Mouse (Mus musculus): ENCODE measurements around the gene Cdr2. TPM values are rescaled to one million over a fixed set of nuclear protein-coding genes. Genes with fewer than 3 reads are reported as not detected.
"Not testable (repeated sequence)": the region's sequence is repeated elsewhere in the genome, so short reads cannot be mapped to it uniquely, and the experiment has no call there.

Gene Cdr2
- polyA plus RNA-seq, 1 experiment from 2014 or later: 16.5 TPM

DNA sequence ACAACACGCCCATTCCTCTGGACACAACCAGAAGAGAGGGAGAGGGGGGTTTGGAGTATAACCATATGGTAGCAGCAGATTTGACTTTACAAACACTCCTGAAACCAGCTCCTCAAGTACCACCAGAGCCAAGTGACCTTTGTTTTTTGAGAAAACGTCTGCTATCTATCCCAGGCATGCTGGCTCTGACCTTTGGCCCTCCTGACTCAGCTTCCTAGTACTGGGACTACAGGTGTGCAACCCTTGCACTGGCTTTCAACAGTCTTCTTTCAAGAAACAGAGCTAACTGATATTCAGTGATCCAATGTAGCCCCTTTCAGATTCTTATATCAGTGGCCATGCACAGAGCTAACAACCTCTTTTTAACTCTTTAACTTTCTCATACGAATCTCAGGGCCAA is 20.2 kb downstream of the Cdr2 start:
- peaks cover 31% of the 10 kb centered on the region for H3K36me3 ChIP-seq
- H3K27ac ChIP-seq (replicated peaks): no peak overlapping the region
- no peak for ATAC-seq (ENCODE audit: low FRiP score, low read depth)
- no peaks in the 10 kb centered on the region for H3K27me3 ChIP-seq
- WGBS: 73% methylated on average over 3 of the region's 3 CpGs
- H3K9ac ChIP-seq: no peak overlapping the region
- no peaks in the 10 kb centered on the region for H3K9me3 ChIP-seq
- H3K4me3 ChIP-seq: no peak overlapping the region
- no peaks in the 10 kb centered on the region for H3K4me1 ChIP-seq (replicated peaks)
- H3K4me2 ChIP-seq: no peak overlapping the region

DNA sequence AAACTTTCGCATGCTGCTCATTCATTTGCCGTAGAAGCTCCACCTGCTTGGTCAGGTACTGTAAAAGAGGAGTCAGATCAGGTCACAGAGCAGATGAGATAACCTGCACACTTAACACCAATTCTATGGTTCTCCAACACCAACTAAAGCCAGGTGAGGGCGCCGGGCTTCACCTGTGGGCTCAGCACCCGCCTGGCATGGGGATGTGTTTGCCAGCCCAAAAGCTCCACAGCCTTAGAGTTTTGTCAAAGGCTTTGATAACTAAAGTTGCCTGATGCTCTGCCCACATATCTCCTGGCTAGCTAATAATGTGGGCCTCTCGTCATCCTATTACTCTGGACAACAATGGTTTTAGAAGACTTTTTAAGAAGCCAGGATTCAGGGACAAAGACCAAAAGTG is 21.5 kb downstream of the Cdr2 start:
- Histone ChIP-seq H3K27ac (replicated peaks) (no peak overlapping the region), H3K36me3 (peaks cover 41% of the 10 kb centered on the region), H3K9me3 (no peaks in the 10 kb centered on the region), H3K27me3 (no peaks in the 10 kb centered on the region), H3K4me2 (no peak overlapping the region), H3K9ac (no peak overlapping the region), H3K4me1 (replicated peaks) (no peaks in the 10 kb centered on the region), H3K4me3 (no peak overlapping the region)
- 92% methylated on average over 6 of the region's 6 CpGs for WGBS
- ATAC-seq (ENCODE audit: low FRiP score, low read depth): no peak

GRCm38 (mm10) chr7:120960116-120960515 is 22.0 kb downstream of the Cdr2 start:
- no peak overlapping the region for H3K9ac ChIP-seq
- no peaks in the 10 kb centered on the region for H3K4me1 ChIP-seq (replicated peaks)
- no peak for ATAC-seq (ENCODE audit: low FRiP score, low read depth)
- 77% methylated on average over 2 of the region's 2 CpGs for WGBS
- H3K9me3 ChIP-seq: no peaks in the 10 kb centered on the region
- H3K4me3 ChIP-seq: no peak overlapping the region
- no peaks in the 10 kb centered on the region for H3K27me3 ChIP-seq
- no peak overlapping the region for H3K27ac ChIP-seq (replicated peaks)
- H3K4me2 ChIP-seq: no peak overlapping the region
- H3K36me3 ChIP-seq: peaks cover 41% of the 10 kb centered on the region

DNA sequence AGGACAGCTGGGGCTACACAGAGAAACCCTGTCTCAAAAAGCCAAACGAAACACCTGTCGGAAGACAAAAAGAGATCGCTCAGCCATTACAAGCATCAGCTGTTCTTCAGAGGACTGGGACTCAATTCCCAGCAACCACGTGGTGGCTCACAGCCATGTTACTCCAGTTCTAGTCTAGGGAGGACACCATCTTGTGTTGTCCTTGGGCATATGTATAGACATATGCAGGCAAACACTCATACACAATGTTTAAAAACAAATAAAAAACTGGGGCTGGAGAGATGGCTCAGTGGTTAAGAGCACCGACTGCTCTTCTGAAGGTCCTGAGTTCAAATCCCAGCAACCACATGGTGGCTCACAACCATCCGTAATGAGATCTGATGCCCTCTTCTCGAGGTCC is 28.5 kb downstream of the Cdr2 start:
- H3K36me3 ChIP-seq: peaks cover 49% of the 10 kb centered on the region
- 81% methylated on average over 7 of the region's 7 CpGs for WGBS
- not testable (repeated sequence) for H3K27ac ChIP-seq (replicated peaks); H3K4me1 ChIP-seq (replicated peaks); H3K4me2 ChIP-seq; H3K4me3 ChIP-seq; ATAC-seq (ENCODE audit: low FRiP score, low read depth); H3K9me3 ChIP-seq; H3K9ac ChIP-seq; H3K27me3 ChIP-seq

GRCm38 (mm10) chr7:120943936-120944509 is 38.1 kb downstream of the Cdr2 start:
- peaks cover 57% of the 10 kb centered on the region for H3K36me3 ChIP-seq
- ATAC-seq (ENCODE audit: low FRiP score, low read depth): no peak
- H3K4me2 ChIP-seq: no peak overlapping the region
- H3K27ac ChIP-seq (replicated peaks): no peak overlapping the region
- no peak overlapping the region for H3K4me3 ChIP-seq
- H3K27me3 ChIP-seq: no peaks in the 10 kb centered on the region
- H3K4me1 ChIP-seq (replicated peaks): no peaks in the 10 kb centered on the region
- no peak overlapping the region for H3K9ac ChIP-seq
- WGBS: 67% methylated on average over 7 of the region's 8 CpGs
- no peaks in the 10 kb centered on the region for H3K9me3 ChIP-seq

GRCm38 (mm10) chr7:120942506-120942905 is 39.6 kb downstream of the Cdr2 start:
- Histone ChIP-seq H3K27me3 (no peaks in the 10 kb centered on the region), H3K9me3 (no peaks in the 10 kb centered on the region), H3K4me1 (replicated peaks) (no peaks in the 10 kb centered on the region), H3K4me3 (no peak overlapping the region), H3K36me3 (peaks cover 65% of the 10 kb centered on the region), H3K27ac (replicated peaks) (no peak overlapping the region), H3K9ac (no peak overlapping the region), H3K4me2 (no peak overlapping the region)
- no peak for ATAC-seq (ENCODE audit: low FRiP score, low read depth)
- WGBS: 79% methylated on average over 1 of the region's 1 CpGs

DNA sequence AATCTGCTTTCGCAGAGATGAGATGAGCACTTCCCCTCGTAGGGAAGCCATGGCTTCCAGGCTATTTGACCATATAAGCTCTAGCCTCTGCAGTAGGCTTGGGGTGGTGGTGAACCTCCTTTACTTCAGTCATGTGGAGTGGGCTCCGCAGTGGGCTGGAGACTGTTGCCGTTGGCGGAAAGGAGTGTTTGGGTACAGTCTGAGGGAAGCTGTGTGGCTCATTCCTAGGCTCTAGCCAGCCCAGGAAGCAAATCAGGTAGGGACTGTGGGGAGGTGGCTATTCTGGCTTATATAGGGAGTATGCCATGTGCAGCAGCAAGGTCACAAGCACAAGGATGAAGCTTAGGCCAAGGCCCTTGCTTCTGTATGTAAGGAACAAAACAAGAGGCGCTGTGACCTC is 40.9 kb downstream of the Cdr2 start:
- peaks cover 68% of the 10 kb centered on the region for H3K36me3 ChIP-seq
- H3K4me3 ChIP-seq: no peak overlapping the region
- no peaks in the 10 kb centered on the region for H3K9me3 ChIP-seq
- H3K27me3 ChIP-seq: no peaks in the 10 kb centered on the region
- H3K9ac ChIP-seq: no peak overlapping the region
- no peak overlapping the region for H3K4me2 ChIP-seq
- WGBS: 94% methylated on average over 6 of the region's 6 CpGs
- H3K4me1 ChIP-seq (replicated peaks): no peaks in the 10 kb centered on the region
- ATAC-seq (ENCODE audit: low FRiP score, low read depth): no peak
- no peak overlapping the region for H3K27ac ChIP-seq (replicated peaks)

DNA sequence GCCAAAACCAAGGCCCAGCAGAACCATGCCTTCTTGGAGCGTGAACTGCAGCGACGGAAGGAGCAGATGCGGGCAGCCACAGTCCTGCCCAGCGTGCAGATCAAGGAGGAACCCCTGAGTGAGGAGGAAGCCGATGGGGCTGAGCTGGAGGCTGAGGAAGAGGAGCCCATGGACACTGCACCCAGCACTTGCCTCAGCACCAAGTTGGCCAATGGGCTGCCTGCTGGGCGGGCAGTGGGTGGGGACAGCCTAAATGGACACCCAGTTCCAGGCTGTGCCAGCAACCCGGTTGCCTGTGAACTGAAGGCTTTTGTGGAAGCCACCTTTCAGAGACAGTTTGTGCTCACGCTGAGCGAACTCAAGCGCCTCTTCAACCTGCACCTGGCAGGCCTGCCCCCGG is 41.8 kb downstream of the Cdr2 start:
- no peak overlapping the region for H3K4me3 ChIP-seq
- H3K27ac ChIP-seq (replicated peaks): no peak overlapping the region
- H3K4me1 ChIP-seq (replicated peaks): no peaks in the 10 kb centered on the region
- no peak for ATAC-seq (ENCODE audit: low FRiP score, low read depth)
- H3K9me3 ChIP-seq: no peaks in the 10 kb centered on the region
- 95% methylated on average over 12 of the region's 12 CpGs for whole genome bisulfite sequencing
- H3K9ac ChIP-seq: no peak overlapping the region
- H3K4me2 ChIP-seq: no peak overlapping the region
- no peaks in the 10 kb centered on the region for H3K27me3 ChIP-seq
- peaks cover 73% of the 10 kb centered on the region for H3K36me3 ChIP-seq

GRCm38 (mm10) chr7:120938206-120938605 is 43.9 kb downstream of the Cdr2 start:
- 79% methylated on average over 9 of the region's 9 CpGs for WGBS
- H3K9ac ChIP-seq: no peak overlapping the region
- ATAC-seq (ENCODE audit: low FRiP score, low read depth): peak; percentile 24; the same call in 1 of the 2 replicates
- H3K27ac ChIP-seq (replicated peaks): no peak overlapping the region
- no peaks in the 10 kb centered on the region for H3K27me3 ChIP-seq
- H3K4me3 ChIP-seq: no peak overlapping the region
- no peak overlapping the region for H3K4me2 ChIP-seq
- no peaks in the 10 kb centered on the region for H3K4me1 ChIP-seq (replicated peaks)
- H3K36me3 ChIP-seq: peaks cover 73% of the 10 kb centered on the region
- no peaks in the 10 kb centered on the region for H3K9me3 ChIP-seq

GRCm38 (mm10) chr7:120936522-120936921 is 45.6 kb downstream of the Cdr2 start:
- Histone ChIP-seq H3K36me3 (peaks cover 75% of the 10 kb centered on the region), H3K4me3 (no peak overlapping the region), H3K4me2 (no peak overlapping the region), H3K27ac (replicated peaks) (no peak overlapping the region), H3K27me3 (no peaks in the 10 kb centered on the region), H3K9me3 (no peaks in the 10 kb centered on the region), H3K4me1 (replicated peaks) (no peaks in the 10 kb centered on the region), H3K9ac (no peak overlapping the region)
- 89% methylated on average over 4 of the region's 4 CpGs for WGBS
- ATAC-seq (ENCODE audit: low FRiP score, low read depth): no peak

GRCm38 (mm10) chr7:120934716-120935115 is 47.4 kb downstream of the Cdr2 start:
- ATAC-seq (ENCODE audit: low FRiP score, low read depth): no peak
- Histone ChIP-seq H3K4me1 (replicated peaks) (no peaks in the 10 kb centered on the region), H3K4me2 (no peak overlapping the region), H3K27ac (replicated peaks) (no peak overlapping the region), H3K9me3 (no peaks in the 10 kb centered on the region), H3K4me3 (no peak overlapping the region), H3K27me3 (no peaks in the 10 kb centered on the region), H3K9ac (no peak overlapping the region), H3K36me3 (peaks cover 68% of the 10 kb centered on the region)
- 36% methylated on average over 5 of the region's 5 CpGs for WGBS

- 87% methylated on average over 5 of the region's 5 CpGs for WGBS
- peaks cover 73% of the 10 kb centered on the region for H3K36me3 ChIP-seq
These were observed 48.4 kb downstream of the Cdr2 start for GRCm38 (mm10) chr7:120933680-120934195.

GRCm38 (mm10) chr7:120933110-120933509 is 49.0 kb downstream of the Cdr2 start:
- peaks cover 73% of the 10 kb centered on the region for H3K36me3 ChIP-seq
- 93% methylated on average over 7 of the region's 7 CpGs for WGBS
- no peak for ATAC-seq (ENCODE audit: low FRiP score, low read depth)

More at GRCm38 (mm10) chr7:120933680-120934195, 48.4 kb downstream of the Cdr2 start:
- Histone ChIP-seq H3K4me2 (no peak overlapping the region), H3K27me3 (no peaks in the 10 kb centered on the region), H3K27ac (replicated peaks) (no peak overlapping the region), H3K9ac (no peak overlapping the region), H3K4me1 (replicated peaks) (no peaks in the 10 kb centered on the region), H3K9me3 (no peaks in the 10 kb centered on the region), H3K4me3 (no peak overlapping the region)
- ATAC-seq (ENCODE audit: low FRiP score, low read depth): no peak

More at GRCm38 (mm10) chr7:120933110-120933509, 49.0 kb downstream of the Cdr2 start:
- no peaks in the 10 kb centered on the region for H3K9me3 ChIP-seq
- no peak overlapping the region for H3K4me2 ChIP-seq
- no peaks in the 10 kb centered on the region for H3K4me1 ChIP-seq (replicated peaks)
- H3K4me3 ChIP-seq: no peak overlapping the region
- H3K27ac ChIP-seq (replicated peaks): no peak overlapping the region
- no peak overlapping the region for H3K9ac ChIP-seq
- no peaks in the 10 kb centered on the region for H3K27me3 ChIP-seq

Measured in hindbrain, embryonic 15.5 days (tissue).